Mouse (Mus musculus) cerebellum, adult (tissue): ENCODE measurements around the gene Ergic1.
A peak's percentile ranks its signal among the peaks of the same experiment; 100 is the strongest.

Experiments
- ATAC-seq: cut with Nextera tagmentation; 2 replicates; pipeline ENCODE4 v1.9.2; 2017; ENCODE audit warnings: mild to moderate bottlenecking, moderate library complexity, mixed read lengths; ENCODE audit not compliant: insufficient number of reproducible peaks, low FRiP score, low TSS enrichment

Ergic1 gene

GRCm38 (mm10) chr17:26571377-26571776 is 10.1 kb downstream of the Ergic1 start:
- ATAC-seq: no peak

GRCm38 (mm10) chr17:26572265-26572664 is 11.0 kb downstream of the Ergic1 start:
- no peak for ATAC-seq

GRCm38 (mm10) chr17:26574118-26574517 is 12.8 kb downstream of the Ergic1 start:
- ATAC-seq: no peak

- ATAC-seq: no peak
These were observed 13.4 kb downstream of the Ergic1 start for GRCm38 (mm10) chr17:26574701-26575100.

- no peak for ATAC-seq
These were observed 14.7 kb downstream of the Ergic1 start for GRCm38 (mm10) chr17:26575786-26576690.

- ATAC-seq: no peak
These were observed 15.5 kb downstream of the Ergic1 start for GRCm38 (mm10) chr17:26576833-26577232.

- no peak for ATAC-seq
These were observed 16.0 kb downstream of the Ergic1 start for GRCm38 (mm10) chr17:26577309-26577708.

GRCm38 (mm10) chr17:26578162-26578561 is 16.9 kb downstream of the Ergic1 start:
- no peak for ATAC-seq

- ATAC-seq: no peak
These were observed 17.5 kb downstream of the Ergic1 start for GRCm38 (mm10) chr17:26578771-26579170.

- ATAC-seq: no peak
These were observed 18.1 kb downstream of the Ergic1 start for GRCm38 (mm10) chr17:26579396-26579795.

GRCm38 (mm10) chr17:26580873-26581401 is 19.6 kb downstream of the Ergic1 start:
- no peak for ATAC-seq

GRCm38 (mm10) chr17:26582297-26582696 is 21.0 kb downstream of the Ergic1 start:
- peak; percentile 49; the same call in 1 of the 2 replicates for ATAC-seq

GRCm38 (mm10) chr17:26583056-26583455 is 21.8 kb downstream of the Ergic1 start:
- no peak for ATAC-seq

- ATAC-seq: no peak
These were observed 22.3 kb downstream of the Ergic1 start for GRCm38 (mm10) chr17:26583606-26584005.

- ATAC-seq: no peak
These were observed 22.8 kb downstream of the Ergic1 start for GRCm38 (mm10) chr17:26584063-26584462.

GRCm38 (mm10) chr17:26584558-26585136 is 23.4 kb downstream of the Ergic1 start:
- no peak for ATAC-seq

GRCm38 (mm10) chr17:26587961-26588487 is 26.7 kb downstream of the Ergic1 start:
- ATAC-seq: no peak

- ATAC-seq: no peak
These were observed 31.2 kb downstream of the Ergic1 start for GRCm38 (mm10) chr17:26592510-26592909.

GRCm38 (mm10) chr17:26593199-26593598 is 31.9 kb downstream of the Ergic1 start:
- no peak for ATAC-seq

GRCm38 (mm10) chr17:26594171-26594570 is 32.9 kb downstream of the Ergic1 start:
- ATAC-seq: no peak

- ATAC-seq: no peak
These were observed 33.7 kb downstream of the Ergic1 start for GRCm38 (mm10) chr17:26594958-26595357.
